Mouse (Mus musculus) bone marrow macrophage, adult 2 months (primary cell): Measurements from ENCODE around the gene Klhl40.

Experiments
- CTCF ChIP-seq: IDR thresholded peaks from 2 replicates; pipeline ENCODE4 v1.5.1; 2012; ENCODE audit warnings: low read depth, mild to moderate bottlenecking, low read length, moderate library complexity
- POLR2A ChIP-seq: IDR thresholded peaks from 2 replicates; pipeline ENCODE4 v1.6.1; 2012; ENCODE audit warnings: mild to moderate bottlenecking, low read depth, low read length, borderline replicate concordance

- TF ChIP-seq CTCF = no peak
- no peak for TF ChIP-seq POLR2A
These were observed 14.6 kb upstream of the Klhl40 start for GRCm38 (mm10) chr9:121762761-121763160.
